Mouse (Mus musculus) small intestine, adult 2 months (tissue): ENCODE results near the gene Itgb3. TPM values are rescaled to one million over a fixed set of nuclear protein-coding genes. Genes with fewer than 3 reads are reported as not detected.

Experiments used
- H3K27ac ChIP-seq: fragments of 200-500 bp; 2 replicates; pipeline ENCODE4 v1.5.1; 2012; ENCODE audit warnings: low read depth, low read length, control low read depth, inconsistent platforms; ENCODE audit not compliant: insufficient read depth
- H3K27me3 ChIP-seq: fragments of 200-500 bp; 2 replicates; pipeline ENCODE4 v1.6.1; 2012; ENCODE audit warnings: mild to moderate bottlenecking, moderate library complexity, low read length, inconsistent platforms; ENCODE audit not compliant: control insufficient read depth, insufficient read depth
- H3K36me3 ChIP-seq: fragments of 200-500 bp; 2 replicates; pipeline ENCODE4 v1.6.1; 2012; ENCODE audit warnings: mild to moderate bottlenecking, low read length, control low read depth, inconsistent platforms; ENCODE audit not compliant: control insufficient read depth, insufficient read depth
- H3K4me1 ChIP-seq: fragments of 200-500 bp; 2 replicates; pipeline ENCODE4 v1.6.1; 2012; ENCODE audit warnings: low read length, inconsistent platforms, mixed read lengths; ENCODE audit not compliant: control insufficient read depth, insufficient read depth, insufficient read length
- H3K4me3 ChIP-seq: fragments of 200-500 bp; 2 replicates; pipeline ENCODE4 v1.5.1; 2012; ENCODE audit warnings: low read depth, mild to moderate bottlenecking, control low read depth, inconsistent platforms, low read length, moderate library complexity
- CTCF ChIP-seq: fragments of 200-500 bp; IDR thresholded peaks from 2 replicates; pipeline ENCODE4 v1.5.1; 2012; ENCODE audit warnings: low read depth, mild to moderate bottlenecking, control low read depth, inconsistent platforms, low read length, moderate library complexity, mixed read lengths; ENCODE audit not compliant: insufficient replicate concordance, insufficient read length; ENCODE audit errors: extremely low read depth
- POLR2A ChIP-seq: fragments of 200-500 bp; IDR thresholded peaks from 2 replicates; pipeline ENCODE4 v1.6.1; 2012; ENCODE audit warnings: low read depth, mild to moderate bottlenecking, control low read depth, inconsistent platforms, low read length, moderate library complexity
- WGBS: fragments of 180-500 bp; shearing (Covaris S2); methylation state at CpG from one replicate; pipeline ENCODE4 v1.1.7; 2018; 5-methylcytosine and 5-hydroxymethylcytosine counted together
- polyA plus RNA-seq: library from polyadenylated mRNA; depleted of rRNA; stranded (reverse); fragments of >200 nt; gene quantifications from 2 replicates; pipeline ENCODE4 v1.2.3, GENCODE M21; 2012

Gene Itgb3
- polyA plus RNA-seq, 1 experiment: 7.2 TPM

- Histone ChIP-seq H3K27ac (no peak overlapping the region), H3K36me3 (no peaks in the 10 kb centered on the region; the same call in 1 of the 2 replicates), H3K4me1 (no peaks in the 10 kb centered on the region), H3K27me3 (no peaks in the 10 kb centered on the region), H3K4me3 (no peak overlapping the region)
- TF ChIP-seq POLR2A (no peak), CTCF (no peak)
- 66% methylated on average over 10 of the region's 10 CpGs for WGBS
Measured at GRCm38 (mm10) chr11:104640894-104641293, 33.1 kb downstream of the Itgb3 start.

- Histone ChIP-seq H3K36me3 (no peaks in the 10 kb centered on the region; the same call in 1 of the 2 replicates), H3K27ac (no peak overlapping the region), H3K4me3 (no peak overlapping the region), H3K27me3 (no peaks in the 10 kb centered on the region), H3K4me1 (no peaks in the 10 kb centered on the region; the same call in 1 of the 2 replicates)
- 77% methylated on average over 4 of the region's 4 CpGs for WGBS
- TF ChIP-seq CTCF (no peak), POLR2A (no peak)
Measured at GRCm38 (mm10) chr11:104643236-104643635, 35.4 kb downstream of the Itgb3 start.

GRCm38 (mm10) chr11:104645402-104645801 lies 37.6 kb downstream of the Itgb3 start:
- Histone ChIP-seq H3K27ac (no peak overlapping the region), H3K4me1 (no peaks in the 10 kb centered on the region; the same call in 1 of the 2 replicates), H3K4me3 (no peak overlapping the region), H3K36me3 (no peaks in the 10 kb centered on the region; the same call in 1 of the 2 replicates), H3K27me3 (no peaks in the 10 kb centered on the region)
- TF ChIP-seq CTCF (no peak), POLR2A (no peak)
- WGBS: 92% methylated on average over 6 of the region's 6 CpGs

- no peaks in the 10 kb centered on the region; the same call in 1 of the 2 replicates for H3K4me1 ChIP-seq
- H3K36me3 ChIP-seq: no peaks in the 10 kb centered on the region
- H3K4me3 ChIP-seq: no peak overlapping the region
- H3K27me3 ChIP-seq: no peaks in the 10 kb centered on the region
- TF ChIP-seq CTCF: no peak
- no peak for TF ChIP-seq POLR2A
- H3K27ac ChIP-seq: no peak overlapping the region
- WGBS: 68% methylated on average over 4 of the region's 4 CpGs
Measured at GRCm38 (mm10) chr11:104646173-104646572, 38.4 kb downstream of the Itgb3 start.

GRCm38 (mm10) chr11:104646611-104647010 lies 38.8 kb downstream of the Itgb3 start:
- TF ChIP-seq POLR2A (no peak), CTCF (no peak)
- Histone ChIP-seq H3K4me3 (no peak overlapping the region), H3K4me1 (no peaks in the 10 kb centered on the region; the same call in 1 of the 2 replicates), H3K27me3 (no peaks in the 10 kb centered on the region), H3K36me3 (no peaks in the 10 kb centered on the region), H3K27ac (no peak overlapping the region)
- 85% methylated on average over 5 of the region's 5 CpGs for WGBS

- Histone ChIP-seq H3K36me3 (no peaks in the 10 kb centered on the region), H3K27me3 (no peaks in the 10 kb centered on the region), H3K27ac (no peak overlapping the region), H3K4me1 (no peaks in the 10 kb centered on the region; the same call in 1 of the 2 replicates), H3K4me3 (no peak overlapping the region)
- TF ChIP-seq CTCF (no peak), POLR2A (no peak)
- 82% methylated on average over 8 of the region's 8 CpGs for WGBS
Measured at GRCm38 (mm10) chr11:104647188-104647867, 39.5 kb downstream of the Itgb3 start.

GRCm38 (mm10) chr11:104648571-104648970 lies 40.8 kb downstream of the Itgb3 start:
- H3K27ac ChIP-seq: no peak overlapping the region
- no peak overlapping the region for H3K4me3 ChIP-seq
- H3K36me3 ChIP-seq: no peaks in the 10 kb centered on the region
- no peaks in the 10 kb centered on the region; the same call in 1 of the 2 replicates for H3K4me1 ChIP-seq
- TF ChIP-seq POLR2A: no peak
- peak; percentile 70; the same call in 1 of the 2 replicates for TF ChIP-seq CTCF
- no peaks in the 10 kb centered on the region for H3K27me3 ChIP-seq
- WGBS: 68% methylated on average over 3 of the region's 3 CpGs
